Mouse (Mus musculus): ENCODE measurements around the gene Lactbl1. TPM values are rescaled to one million over a fixed set of nuclear protein-coding genes. Genes with fewer than 3 reads are reported as not detected.

Lactbl1 gene
- polyA plus RNA-seq, 1 experiment = 1.1 TPM

- Histone ChIP-seq H3K27me3 (ENCODE audit: control insufficient read depth, insufficient read depth, low read length) (no peaks in the 10 kb centered on the region), H3K27ac (ENCODE audit: control insufficient read depth, insufficient read depth, low read length) (no peak overlapping the region), H3K36me3 (ENCODE audit: control insufficient read depth, insufficient read depth, low read length) (no peaks in the 10 kb centered on the region), H3K4me3 (ENCODE audit: control insufficient read depth, insufficient read depth, low read length) (no peak overlapping the region), H3K4me1 (replicated peaks; ENCODE audit: control insufficient read depth, insufficient read depth, low read length) (peaks cover 4% of the 10 kb centered on the region)
- no peak for DNase-seq
- WGBS = 92% methylated on average over 10 of the region's 10 CpGs
- TF ChIP-seq CTCF (IDR thresholded peaks at IDR 0.05; ENCODE audit: borderline replicate concordance, control insufficient read depth, extremely low read depth, insufficient read depth, low read length, poor library complexity) (no peak), POLR2A (IDR thresholded peaks at IDR 0.05; ENCODE audit: control insufficient read depth, extremely low read depth, insufficient read depth, low read length, poor library complexity) (no peak)
Observed at GRCm38 (mm10) chr4:136685431-136685869, 63.0 kb downstream of the Lactbl1 start.

- H3K36me3 ChIP-seq (ENCODE audit: control insufficient read depth, insufficient read depth, low read length) = no peaks in the 10 kb centered on the region
- TF ChIP-seq POLR2A (IDR thresholded peaks at IDR 0.05; ENCODE audit: control insufficient read depth, extremely low read depth, insufficient read depth, low read length, poor library complexity) (no peak), CTCF (IDR thresholded peaks at IDR 0.05; ENCODE audit: borderline replicate concordance, control insufficient read depth, extremely low read depth, insufficient read depth, low read length, poor library complexity) (no peak)
- no peak for DNase-seq
- no peak overlapping the region for H3K4me3 ChIP-seq (ENCODE audit: control insufficient read depth, insufficient read depth, low read length)
- peaks cover under 1% of the 10 kb centered on the region; the same call in 1 of the 2 replicates for H3K4me1 ChIP-seq (replicated peaks; ENCODE audit: control insufficient read depth, insufficient read depth, low read length)
- no peaks in the 10 kb centered on the region for H3K27me3 ChIP-seq (ENCODE audit: control insufficient read depth, insufficient read depth, low read length)
- H3K27ac ChIP-seq (ENCODE audit: control insufficient read depth, insufficient read depth, low read length) = no peak overlapping the region
- WGBS = 70% methylated on average over 4 of the region's 4 CpGs
Observed at GRCm38 (mm10) chr4:136688113-136688512, 65.7 kb downstream of the Lactbl1 start.

Other genes with a start within 250 kb of the Lactbl1 start
- gene Htr1d, start 199.1 kb upstream of the Lactbl1 start, polyA plus RNA-seq (2012; rRNA removed) = 0.24 and 0.57 TPM in 2 replicates
- gene 6030445D17Rik, start 160.4 kb upstream of the Lactbl1 start, polyA plus RNA-seq (2012; rRNA removed) = 0.14 and 0.19 TPM in 2 replicates
- 4.1 and 5.0 TPM in 2 replicates for gene Luzp1, start 152.9 kb upstream of the Lactbl1 start, polyA plus RNA-seq (2012; rRNA removed)
- 64.3 and 70.4 TPM in 2 replicates for gene Kdm1a, start 19.9 kb upstream of the Lactbl1 start, polyA plus RNA-seq (2012; rRNA removed)
- gene Tex46, start 12.2 kb upstream of the Lactbl1 start, polyA plus RNA-seq (2012; rRNA removed) = not detected in 2 replicates
- gene Ephb2, start 213.4 kb downstream of the Lactbl1 start, polyA plus RNA-seq (2012; rRNA removed) = 15.4 and 24.1 TPM in 2 replicates